Mouse (Mus musculus) liver, embryonic 14.5 days (tissue): ENCODE measurements at regions not wholly inside any gene's neighbourhood (a gene's known extent, or its start where the extent isn't known, plus 50 kb on each side); places are given as distances from the start of the nearest gene placed in this dataset.

ENCODE experiments used
- CTCF ChIP-seq: IDR thresholded peaks from 2 replicates; pipeline ENCODE4 v1.5.1; 2016; ENCODE audit warnings: antibody characterized with exemption, low read depth, control low read depth
- EP300 ChIP-seq: IDR thresholded peaks from 2 replicates; pipeline ENCODE4 v1.6.1; 2016; ENCODE audit warnings: antibody characterized with exemption, low read depth

GRCm38 (mm10) chr10:84072866-84073483, 350.3 kb downstream of the 1500009L16Rik start:
- TF ChIP-seq EP300, result no peak
- TF ChIP-seq CTCF, result no peak
